Mouse (Mus musculus): ENCODE data around the gene Zfp507.

DNA sequence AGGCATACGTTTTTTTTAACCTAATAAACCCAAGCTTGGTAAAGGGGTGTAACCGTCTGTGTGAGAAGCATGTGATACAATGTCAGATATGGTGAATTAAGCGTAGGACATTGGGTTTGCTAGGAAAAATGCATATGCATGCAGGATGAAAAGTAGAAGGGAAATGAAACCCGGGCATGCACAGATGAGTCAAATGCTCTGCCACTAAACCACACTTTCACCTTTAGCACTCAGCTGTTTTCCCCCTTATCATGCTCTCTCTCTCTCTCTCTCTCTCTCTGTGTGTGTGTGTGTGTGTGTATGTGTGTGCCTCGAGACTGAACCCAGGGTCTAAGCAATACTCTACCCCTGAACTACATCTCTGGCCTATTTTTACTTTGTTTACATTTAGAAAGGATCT, 60.5 kb downstream of the Zfp507 start:
- TF ChIP-seq CTCF (conservative IDR thresholded peaks at IDR 0.05; ENCODE audit: insufficient read depth, insufficient read length, low read depth, low read length) (no peak), POLR2A (IDR thresholded peaks at IDR 0.05; ENCODE audit: low read depth, low read length) (no peak)
